Mouse (Mus musculus) liver, adult 2 months (tissue): ENCODE measurements at regions not wholly inside any gene's neighbourhood (a gene's known extent, or its start where the extent isn't known, plus 50 kb on each side); places are given as distances from the start of the nearest gene placed in this dataset.

ENCODE experiments used
- CTCF ChIP-seq: fragments of 200-500 bp; IDR thresholded peaks from 2 replicates; pipeline ENCODE4 v1.5.1; 2011; ENCODE audit warnings: low read depth, low read length, control low read depth
- POLR2A ChIP-seq: fragments of 200-500 bp; IDR thresholded peaks from 2 replicates; pipeline ENCODE4 v1.6.1; 2011; ENCODE audit warnings: low read length, control low read depth; ENCODE audit not compliant: insufficient read depth; ENCODE audit errors: extremely low read depth

DNA sequence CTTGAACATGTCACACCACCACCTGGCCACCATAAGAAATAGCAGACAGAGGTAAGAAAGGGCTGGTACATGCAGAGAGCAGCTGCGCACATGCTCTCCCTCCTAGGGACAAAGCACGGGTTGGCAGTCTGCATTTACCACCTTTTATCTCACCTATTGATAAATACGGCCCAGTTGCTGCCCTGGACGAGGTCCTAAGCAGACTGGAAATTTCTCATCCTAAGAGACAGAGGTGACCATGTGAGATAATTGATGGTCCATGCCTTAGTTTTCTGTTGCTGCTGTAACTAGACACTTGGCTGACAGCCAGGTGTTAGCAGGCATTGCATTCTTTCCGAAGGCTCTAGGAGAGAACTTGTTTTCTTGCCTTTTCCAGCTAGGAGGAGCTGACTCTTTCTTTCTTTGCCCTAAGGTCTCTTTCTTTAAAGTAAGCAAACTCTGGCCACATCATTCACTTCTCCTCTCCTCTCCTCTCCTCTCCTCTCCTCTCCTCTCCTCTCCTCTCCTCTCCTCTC, 526.8 kb upstream of the Kdm8 start:
- TF ChIP-seq CTCF (no peak), POLR2A (no peak)
